Mouse (Mus musculus): ENCODE measurements at regions not wholly inside any gene's neighbourhood (a gene's known extent, or its start where the extent isn't known, plus 50 kb on each side); places are given as distances from the start of the nearest gene placed in this dataset.

- H3K27ac ChIP-seq (ENCODE audit: low read length) = no peak overlapping the region
- 74% methylated on average over 5 of the region's 5 CpGs for WGBS
- ATAC-seq (replicated peaks; ENCODE audit: extremely low read depth, insufficient read depth, low FRiP score) = no peak
Measured at GRCm38 (mm10) chr9:46482859-46483443, 163.2 kb upstream of the 4931429L15Rik start.

GRCm38 (mm10) chr9:46482034-46482858 is 162.5 kb upstream of the 4931429L15Rik start:
- Histone ChIP-seq H3K4me3 (ENCODE audit: low read length) (no peak overlapping the region), H3K36me3 (ENCODE audit: control insufficient read depth, insufficient read depth) (no peaks in the 10 kb centered on the region), H3K27ac (ENCODE audit: low read length) (no peak overlapping the region), H3K4me1 (ENCODE audit: control insufficient read depth, insufficient read depth, low read length) (peaks cover 7% of the 10 kb centered on the region; the same call in 1 of the 2 replicates), H3K9ac (ENCODE audit: low read length) (no peak overlapping the region), H3K9me3 (replicated peaks; ENCODE audit: control insufficient read depth, low read length) (no peaks in the 10 kb centered on the region), H3K4me2 (ENCODE audit: low read depth, low read length) (no peak overlapping the region), H3K27me3 (ENCODE audit: control insufficient read depth, insufficient read depth, low read length) (no peaks in the 10 kb centered on the region; the same call in 1 of the 2 replicates)
- WGBS = 65% methylated on average over 12 of the region's 12 CpGs
- no peak for ATAC-seq (replicated peaks; ENCODE audit: extremely low read depth, insufficient read depth, low FRiP score)

More at GRCm38 (mm10) chr9:46482859-46483443, 163.2 kb upstream of the 4931429L15Rik start:
- no peak overlapping the region for H3K4me3 ChIP-seq (ENCODE audit: low read length)
- H3K9me3 ChIP-seq (replicated peaks; ENCODE audit: control insufficient read depth, low read length) = no peaks in the 10 kb centered on the region
- no peaks in the 10 kb centered on the region; the same call in 1 of the 2 replicates for H3K27me3 ChIP-seq (ENCODE audit: control insufficient read depth, insufficient read depth, low read length)
- H3K36me3 ChIP-seq (ENCODE audit: control insufficient read depth, insufficient read depth) = no peaks in the 10 kb centered on the region
- H3K9ac ChIP-seq (ENCODE audit: low read length) = no peak overlapping the region
- peaks cover 7% of the 10 kb centered on the region; the same call in 1 of the 2 replicates for H3K4me1 ChIP-seq (ENCODE audit: control insufficient read depth, insufficient read depth, low read length)
- no peak overlapping the region for H3K4me2 ChIP-seq (ENCODE audit: low read depth, low read length)

DNA sequence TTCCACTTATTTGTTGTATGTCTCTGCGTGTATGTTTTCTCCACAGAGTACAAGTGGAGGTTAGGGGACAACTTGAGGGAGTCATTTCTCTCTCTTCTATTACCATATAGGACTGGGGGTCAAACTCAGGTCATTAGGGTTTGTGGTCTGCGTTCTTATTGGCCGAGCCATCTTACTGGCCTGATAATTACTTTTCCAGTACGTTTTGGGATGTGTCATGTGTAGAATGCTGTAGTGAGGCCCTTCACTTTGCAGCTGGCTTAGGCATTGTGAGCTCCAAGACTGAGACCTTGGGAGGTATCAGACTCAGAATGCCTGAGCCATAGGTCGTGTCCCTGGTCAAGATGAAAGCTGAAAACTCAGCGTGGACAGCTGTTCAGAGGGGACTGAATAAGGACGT is 161.7 kb upstream of the 4931429L15Rik start:
- no peak for ATAC-seq (replicated peaks; ENCODE audit: extremely low read depth, insufficient read depth, low FRiP score)
- H3K9me3 ChIP-seq (replicated peaks; ENCODE audit: control insufficient read depth, low read length) = no peaks in the 10 kb centered on the region
- no peak overlapping the region for H3K9ac ChIP-seq (ENCODE audit: low read length)
- H3K27ac ChIP-seq (ENCODE audit: low read length) = no peak overlapping the region
- H3K27me3 ChIP-seq (ENCODE audit: control insufficient read depth, insufficient read depth, low read length) = no peaks in the 10 kb centered on the region; the same call in 1 of the 2 replicates
- H3K4me2 ChIP-seq (ENCODE audit: low read depth, low read length) = no peak overlapping the region
- no peaks in the 10 kb centered on the region for H3K36me3 ChIP-seq (ENCODE audit: control insufficient read depth, insufficient read depth)
- peaks cover 7% of the 10 kb centered on the region; the same call in 1 of the 2 replicates for H3K4me1 ChIP-seq (ENCODE audit: control insufficient read depth, insufficient read depth, low read length)
- no peak overlapping the region for H3K4me3 ChIP-seq (ENCODE audit: low read length)
- 63% methylated on average over 7 of the region's 7 CpGs for WGBS

GRCm38 (mm10) chr9:46480080-46480690 is 160.4 kb upstream of the 4931429L15Rik start:
- H3K4me1 ChIP-seq (ENCODE audit: control insufficient read depth, insufficient read depth, low read length) = peaks cover 7% of the 10 kb centered on the region; the same call in 1 of the 2 replicates
- H3K9me3 ChIP-seq (replicated peaks; ENCODE audit: control insufficient read depth, low read length) = no peaks in the 10 kb centered on the region
- no peaks in the 10 kb centered on the region for H3K36me3 ChIP-seq (ENCODE audit: control insufficient read depth, insufficient read depth)
- H3K27ac ChIP-seq (ENCODE audit: low read length) = no peak overlapping the region; the same call in 1 of the 2 replicates
- no peak overlapping the region for H3K9ac ChIP-seq (ENCODE audit: low read length)
- 16% methylated on average over 13 of the region's 13 CpGs for WGBS
- H3K4me2 ChIP-seq (ENCODE audit: low read depth, low read length) = peak overlapping the region; percentile 18; the same call in 1 of the 2 replicates
- ATAC-seq (replicated peaks; ENCODE audit: extremely low read depth, insufficient read depth, low FRiP score) = peak; percentile 23; the same call in 1 of the 2 replicates
- H3K4me3 ChIP-seq (ENCODE audit: low read length) = no peak overlapping the region
- no peaks in the 10 kb centered on the region; the same call in 1 of the 2 replicates for H3K27me3 ChIP-seq (ENCODE audit: control insufficient read depth, insufficient read depth, low read length)

GRCm38 (mm10) chr9:46478611-46479010 is 158.8 kb upstream of the 4931429L15Rik start:
- ATAC-seq (replicated peaks; ENCODE audit: extremely low read depth, insufficient read depth, low FRiP score) = no peak
- WGBS = 62% methylated on average over 2 of the region's 2 CpGs
- H3K4me2 ChIP-seq (ENCODE audit: low read depth, low read length) = no peak overlapping the region
- H3K36me3 ChIP-seq (ENCODE audit: control insufficient read depth, insufficient read depth) = no peaks in the 10 kb centered on the region
- no peak overlapping the region for H3K4me3 ChIP-seq (ENCODE audit: low read length)
- H3K9me3 ChIP-seq (replicated peaks; ENCODE audit: control insufficient read depth, low read length) = no peaks in the 10 kb centered on the region
- no peaks in the 10 kb centered on the region; the same call in 1 of the 2 replicates for H3K27me3 ChIP-seq (ENCODE audit: control insufficient read depth, insufficient read depth, low read length)
- peaks cover 7% of the 10 kb centered on the region; the same call in 1 of the 2 replicates for H3K4me1 ChIP-seq (ENCODE audit: control insufficient read depth, insufficient read depth, low read length)
- no peak overlapping the region for H3K9ac ChIP-seq (ENCODE audit: low read length)
- no peak overlapping the region for H3K27ac ChIP-seq (ENCODE audit: low read length)

DNA sequence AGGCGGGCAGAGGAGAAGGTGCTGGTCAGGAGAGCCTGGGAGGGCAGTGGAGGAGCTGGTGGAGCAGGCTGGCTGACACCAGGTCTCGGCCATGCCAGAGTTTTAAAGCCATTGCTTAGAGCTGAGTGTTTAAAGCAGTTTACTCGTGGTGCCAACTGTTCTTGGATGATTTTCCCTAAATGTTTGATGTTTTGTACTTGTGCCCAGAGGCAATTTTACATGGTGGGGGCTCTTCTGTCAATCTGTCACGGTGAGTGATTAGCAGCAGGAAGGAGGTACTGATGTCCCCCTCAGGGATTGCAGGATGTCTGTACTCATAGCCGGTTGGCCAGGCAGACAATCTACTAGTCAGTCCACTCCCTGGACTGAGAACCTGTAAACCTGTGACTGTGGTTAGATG is 156.7 kb upstream of the 4931429L15Rik start:
- Histone ChIP-seq H3K9ac (ENCODE audit: low read length) (no peak overlapping the region), H3K27me3 (ENCODE audit: control insufficient read depth, insufficient read depth, low read length) (no peaks in the 10 kb centered on the region), H3K4me3 (ENCODE audit: low read length) (no peak overlapping the region), H3K4me1 (ENCODE audit: control insufficient read depth, insufficient read depth, low read length) (peaks cover 7% of the 10 kb centered on the region; the same call in 1 of the 2 replicates), H3K27ac (ENCODE audit: low read length) (no peak overlapping the region), H3K4me2 (ENCODE audit: low read depth, low read length) (no peak overlapping the region), H3K36me3 (ENCODE audit: control insufficient read depth, insufficient read depth) (no peaks in the 10 kb centered on the region), H3K9me3 (replicated peaks; ENCODE audit: control insufficient read depth, low read length) (no peaks in the 10 kb centered on the region)
- no peak for ATAC-seq (replicated peaks; ENCODE audit: extremely low read depth, insufficient read depth, low FRiP score)
- 62% methylated on average over 5 of the region's 5 CpGs for WGBS

DNA sequence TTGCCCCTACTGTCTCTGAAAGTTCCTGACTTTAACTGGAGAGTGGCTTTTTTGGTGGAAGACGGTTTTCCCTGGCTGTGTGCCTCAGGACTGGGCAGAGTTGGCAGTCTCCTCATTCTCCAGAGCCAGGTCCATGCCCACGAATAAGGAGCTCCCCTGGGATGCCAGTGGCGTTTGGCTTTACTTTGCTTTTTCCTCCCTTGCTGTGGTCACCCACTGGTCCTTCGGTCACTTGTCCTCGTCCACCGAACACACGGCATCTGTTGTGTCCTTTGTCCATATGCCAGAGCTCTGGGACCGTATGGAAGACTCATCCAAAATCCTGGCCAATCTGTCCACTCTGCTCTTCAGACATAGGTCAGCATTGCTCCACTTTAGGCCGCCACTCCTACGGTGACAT is 153.9 kb upstream of the 4931429L15Rik start:
- Histone ChIP-seq H3K27ac (ENCODE audit: low read length) (no peak overlapping the region), H3K27me3 (ENCODE audit: control insufficient read depth, insufficient read depth, low read length) (no peaks in the 10 kb centered on the region), H3K4me2 (ENCODE audit: low read depth, low read length) (no peak overlapping the region), H3K9me3 (replicated peaks; ENCODE audit: control insufficient read depth, low read length) (no peaks in the 10 kb centered on the region), H3K36me3 (ENCODE audit: control insufficient read depth, insufficient read depth) (no peaks in the 10 kb centered on the region), H3K4me1 (ENCODE audit: control insufficient read depth, insufficient read depth, low read length) (no peaks in the 10 kb centered on the region), H3K4me3 (ENCODE audit: low read length) (no peak overlapping the region), H3K9ac (ENCODE audit: low read length) (no peak overlapping the region)
- no peak for ATAC-seq (replicated peaks; ENCODE audit: extremely low read depth, insufficient read depth, low FRiP score)
- WGBS = 79% methylated on average over 10 of the region's 10 CpGs

GRCm38 (mm10) chr9:46469521-46469920 is 149.7 kb upstream of the 4931429L15Rik start:
- no peak overlapping the region for H3K27ac ChIP-seq (ENCODE audit: low read length)
- no peaks in the 10 kb centered on the region for H3K36me3 ChIP-seq (ENCODE audit: control insufficient read depth, insufficient read depth)
- no peak overlapping the region for H3K9ac ChIP-seq (ENCODE audit: low read length)
- no peaks in the 10 kb centered on the region; the same call in 1 of the 2 replicates for H3K9me3 ChIP-seq (replicated peaks; ENCODE audit: control insufficient read depth, low read length)
- no peaks in the 10 kb centered on the region for H3K4me1 ChIP-seq (ENCODE audit: control insufficient read depth, insufficient read depth, low read length)
- WGBS = 79% methylated on average over 7 of the region's 7 CpGs
- H3K4me2 ChIP-seq (ENCODE audit: low read depth, low read length) = no peak overlapping the region
- H3K27me3 ChIP-seq (ENCODE audit: control insufficient read depth, insufficient read depth, low read length) = no peaks in the 10 kb centered on the region
- H3K4me3 ChIP-seq (ENCODE audit: low read length) = no peak overlapping the region
- no peak for ATAC-seq (replicated peaks; ENCODE audit: extremely low read depth, insufficient read depth, low FRiP score)
